Mouse (Mus musculus): ENCODE data around the gene Tmem163.
A peak's percentile ranks its signal among the peaks of the same experiment; 100 is the strongest.

Tmem163 gene

DNA sequence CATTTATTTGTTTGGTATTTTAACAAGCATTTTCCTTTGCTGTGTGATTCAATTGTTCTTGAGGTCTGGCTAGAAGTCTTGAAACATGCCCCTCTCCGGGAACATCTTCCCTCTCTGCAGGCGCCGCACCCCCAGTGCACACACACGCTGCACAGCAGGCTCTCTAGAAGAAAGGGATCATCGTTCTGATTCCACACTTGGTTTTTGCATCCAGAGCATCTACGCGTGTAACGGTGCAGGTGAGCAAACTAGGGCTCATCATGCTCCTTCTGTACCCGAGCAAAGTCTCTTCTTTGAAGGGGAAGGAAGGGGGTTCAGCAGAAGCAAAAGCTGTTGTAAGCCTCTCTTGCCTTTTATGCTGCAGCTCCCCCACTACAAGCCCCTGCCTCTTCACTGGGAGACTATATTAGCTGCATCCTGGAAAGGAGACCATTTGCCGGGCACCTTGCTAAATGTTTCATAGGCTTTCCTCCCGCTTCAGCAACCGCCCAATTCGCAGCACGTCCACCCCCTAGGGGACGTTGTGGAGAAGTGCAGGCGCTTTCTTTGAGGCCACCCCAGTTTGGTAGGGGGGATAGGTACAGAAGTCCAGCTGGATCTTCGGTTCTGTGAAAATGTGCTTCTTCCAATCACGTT, at the start of gene Tmem163:
Tmem163 (minus strand) TSS at position 51 of the 636 bp plus-strand sequence.
- peak; percentile 74 for DNase-seq (ENCODE audit: low read depth, low spot score)

- DNase-seq (ENCODE audit: low read depth, low spot score) = no peak
These were observed 49.7 kb upstream of the Tmem163 start, which contains the start of gene Acmsd for GRCm38 (mm10) chr1:127729096-127729495. Gene Acmsd (plus strand): TSS chr1:127729413.

DNA sequence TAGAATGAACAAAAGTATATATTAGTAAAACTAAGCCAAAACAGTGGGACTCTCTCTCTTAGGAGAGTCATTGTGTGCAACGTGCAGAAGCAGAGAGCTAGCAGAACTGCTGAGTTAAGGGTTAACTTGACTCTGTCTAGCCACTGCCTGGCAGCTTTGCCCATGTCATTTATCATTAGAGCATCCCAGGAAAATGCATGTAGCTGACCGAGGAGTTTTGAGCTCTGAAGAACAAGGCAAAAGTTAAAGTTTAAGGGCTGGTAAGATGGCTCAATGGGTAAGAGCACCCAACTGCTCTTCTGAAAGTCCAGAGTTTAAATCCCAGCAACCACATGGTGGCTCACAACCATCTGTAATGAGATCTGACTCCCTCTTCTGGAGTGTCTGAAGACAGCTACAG, 44.2 kb upstream of the Tmem163 start:
- DNase-seq (ENCODE audit: low read depth, low spot score) = no peak

- no peak for DNase-seq (ENCODE audit: low read depth, low spot score)
These were observed 38.9 kb upstream of the Tmem163 start for GRCm38 (mm10) chr1:127718290-127718689.

- DNase-seq (ENCODE audit: low read depth, low spot score) = peak; percentile 77
These were observed 37.1 kb upstream of the Tmem163 start for GRCm38 (mm10) chr1:127716441-127716840.

- peak; percentile 55 for DNase-seq (ENCODE audit: low read depth, low spot score)
These were observed 26.9 kb upstream of the Tmem163 start for GRCm38 (mm10) chr1:127706269-127706668.

- DNase-seq (ENCODE audit: low read depth, low spot score) = peak; percentile 33
These were observed 22.8 kb upstream of the Tmem163 start for GRCm38 (mm10) chr1:127702187-127702586.

GRCm38 (mm10) chr1:127696533-127696932, 17.2 kb upstream of the Tmem163 start:
- peak; percentile 39 for DNase-seq (ENCODE audit: low read depth, low spot score)

GRCm38 (mm10) chr1:127677661-127678580, 1.4 kb downstream of the Tmem163 start:
- DNase-seq (ENCODE audit: low read depth, low spot score) = peak; percentile 77

- peak; percentile 61 for DNase-seq (ENCODE audit: low read depth, low spot score)
These were observed 2.2 kb downstream of the Tmem163 start for GRCm38 (mm10) chr1:127677131-127677631.

DNA sequence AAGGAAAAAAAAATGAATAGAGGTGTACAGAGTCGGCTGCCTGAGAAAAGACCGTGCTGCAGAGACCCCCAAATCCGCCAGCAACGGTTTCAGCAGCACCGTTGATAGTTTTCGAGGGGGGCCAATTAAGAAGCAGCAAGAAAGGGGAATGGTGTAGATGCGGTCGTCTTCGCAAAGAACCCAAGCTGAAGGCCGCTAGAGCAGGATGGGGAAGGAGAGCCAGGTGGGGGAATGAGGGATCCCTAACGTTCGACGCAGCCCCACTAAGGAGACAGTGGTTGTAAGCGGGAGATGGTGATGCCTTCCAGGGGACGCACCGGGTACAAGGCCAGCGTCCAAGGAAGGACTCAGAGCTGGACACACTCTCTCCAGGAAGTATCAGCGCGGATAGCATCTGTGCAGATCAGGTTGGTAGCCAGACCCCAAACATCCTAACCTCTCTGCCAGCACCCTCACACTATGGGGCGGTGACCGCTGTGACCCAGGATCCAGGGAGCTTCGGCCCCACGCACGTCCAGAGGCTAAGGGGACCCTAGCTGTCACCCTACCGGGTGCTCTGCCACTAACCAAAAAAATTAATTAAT, 2.7 kb downstream of the Tmem163 start:
- DNase-seq (ENCODE audit: low read depth, low spot score) = no peak

DNA sequence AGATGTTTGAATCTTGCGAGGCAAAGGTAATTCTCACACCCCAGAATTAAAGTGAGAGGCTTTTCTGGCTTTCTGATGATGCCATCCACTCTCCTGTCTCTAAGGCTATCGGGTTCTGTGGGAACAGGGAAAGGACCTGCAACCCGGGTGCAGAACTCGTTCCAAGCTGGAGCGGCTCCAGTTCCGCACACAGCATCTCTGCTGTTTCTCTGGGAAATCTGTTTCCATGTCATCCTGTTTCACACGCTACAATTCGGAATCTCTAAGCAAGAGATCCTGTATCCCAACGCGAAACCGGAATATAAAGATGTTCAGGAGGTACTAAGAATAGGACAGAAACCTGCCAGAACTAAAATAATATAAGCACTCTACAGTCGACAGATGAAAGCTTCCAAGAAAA, 3.2 kb downstream of the Tmem163 start:
- peak; percentile 93 for DNase-seq (ENCODE audit: low read depth, low spot score)

DNA sequence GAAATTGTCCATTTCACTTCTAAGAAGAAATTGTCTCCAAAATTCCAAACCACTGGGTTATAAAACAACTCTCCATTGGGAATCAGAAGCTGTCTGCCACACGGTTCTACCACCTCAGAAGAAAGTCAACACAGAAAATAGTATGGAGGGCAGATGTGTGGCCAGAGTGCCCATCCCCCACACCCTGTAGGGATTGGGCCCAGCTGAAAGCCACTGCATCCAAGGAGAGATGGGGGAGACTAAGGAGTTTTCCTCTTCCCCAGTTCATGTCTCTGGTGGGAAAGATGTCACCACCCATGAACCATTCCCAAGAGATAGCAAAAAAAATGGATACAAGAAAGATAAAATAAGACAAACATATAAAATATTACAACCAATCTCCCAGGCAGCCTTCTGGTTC, 4.1 kb downstream of the Tmem163 start:
- no peak for DNase-seq (ENCODE audit: low read depth, low spot score)

DNA sequence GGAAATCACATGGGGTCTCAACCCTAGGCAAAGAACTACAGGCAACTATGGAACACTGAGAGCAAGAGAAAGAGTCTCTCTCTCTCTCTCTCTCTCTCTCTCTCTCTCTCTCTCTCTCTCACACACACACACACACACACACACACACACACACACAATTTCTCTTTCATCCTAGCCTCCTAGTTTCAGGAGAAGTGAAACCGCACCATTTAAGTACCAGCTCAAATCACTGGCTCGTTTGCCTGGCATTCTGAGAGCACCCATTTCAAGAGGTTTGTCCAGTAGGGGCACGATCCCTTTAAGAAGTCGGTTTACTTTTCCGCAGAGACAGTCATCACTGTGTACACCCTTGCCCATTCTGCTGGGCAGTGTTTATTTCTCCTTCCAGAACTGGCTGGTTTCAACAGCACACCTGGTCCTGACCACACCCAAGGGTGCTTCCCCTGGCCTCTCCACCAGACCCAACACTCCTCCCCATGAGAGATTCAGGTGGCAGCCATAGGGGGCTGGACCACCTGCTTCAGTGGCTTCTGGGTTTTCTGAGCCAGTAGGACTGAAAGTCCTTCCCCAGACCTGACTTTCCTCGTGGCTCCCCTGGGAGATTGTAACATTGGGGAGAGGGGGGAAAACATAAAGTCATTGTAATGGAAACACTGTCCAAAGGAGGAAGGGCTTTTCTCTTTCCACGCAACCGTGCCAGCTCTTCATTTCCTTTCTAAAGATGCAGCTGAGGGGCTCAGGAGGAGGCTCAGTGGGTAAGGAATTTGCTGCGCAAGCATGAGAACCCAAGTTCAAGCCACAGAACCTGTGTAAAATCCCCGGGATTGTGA, 5.9 kb downstream of the Tmem163 start:
- DNase-seq (ENCODE audit: low read depth, low spot score) = no peak

GRCm38 (mm10) chr1:127668161-127668560, 11.2 kb downstream of the Tmem163 start:
- peak; percentile 82 for DNase-seq (ENCODE audit: low read depth, low spot score)

GRCm38 (mm10) chr1:127667110-127667860, 12.1 kb downstream of the Tmem163 start:
- DNase-seq (ENCODE audit: low read depth, low spot score) = no peak

- no peak for DNase-seq (ENCODE audit: low read depth, low spot score)
These were observed 13.1 kb downstream of the Tmem163 start for GRCm38 (mm10) chr1:127666221-127666620.

- DNase-seq (ENCODE audit: low read depth, low spot score) = no peak
These were observed 16.8 kb downstream of the Tmem163 start for GRCm38 (mm10) chr1:127662385-127663068.

DNA sequence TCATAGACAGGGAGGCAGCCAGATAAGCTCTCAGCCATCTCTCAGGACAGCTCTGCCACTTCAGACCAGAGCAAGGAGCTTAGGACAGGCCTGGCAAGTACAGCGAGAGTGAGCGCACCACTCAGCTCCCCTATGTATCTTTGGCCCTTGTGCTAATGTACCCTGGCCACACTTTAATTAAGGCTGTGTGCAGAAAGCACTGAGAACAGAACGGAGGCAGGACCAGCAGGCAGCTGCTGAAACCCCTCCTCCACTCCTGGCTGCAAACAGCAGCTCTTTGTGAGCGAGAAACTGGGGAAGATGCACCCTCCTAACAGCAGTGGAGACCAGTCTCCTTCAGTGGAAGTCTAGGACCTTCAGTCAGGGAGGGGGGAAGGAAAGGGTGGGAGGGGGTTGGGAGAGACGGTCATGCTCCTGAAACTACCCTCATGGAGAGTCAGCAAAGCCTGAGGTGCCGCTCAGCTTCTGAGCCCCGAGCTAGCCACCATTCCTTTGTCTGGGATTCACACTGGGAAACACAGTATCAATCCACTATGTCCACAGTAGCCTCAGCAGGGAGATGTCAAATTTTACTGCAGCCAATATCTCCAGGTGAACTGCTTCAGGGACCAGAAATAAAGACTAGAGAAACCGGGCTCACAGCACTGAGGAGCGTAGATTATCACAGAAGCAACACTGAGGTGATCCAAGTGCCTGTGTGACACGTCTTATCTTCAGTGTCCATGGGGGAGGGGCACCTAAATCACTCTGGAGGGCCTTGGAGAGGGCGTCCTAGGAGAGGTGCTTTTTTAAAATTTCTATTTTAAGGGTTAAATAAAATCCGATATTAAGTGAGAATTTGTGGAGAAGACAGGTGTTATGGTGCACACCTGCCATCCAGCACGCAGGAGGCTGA, 18.0 kb downstream of the Tmem163 start:
- DNase-seq (ENCODE audit: low read depth, low spot score) = peak; percentile 59
